Mouse (Mus musculus) embryonic facial prominence, embryonic 13.5 days (tissue): ENCODE results near the gene Metap1d. TPM values are rescaled to one million over a fixed set of nuclear protein-coding genes. Genes with fewer than 3 reads are reported as not detected.

Experiments used
- ATAC-seq: fragments of 200-750 bp; cut with Nextera tagmentation; 2 replicates; pipeline ENCODE4 v1.8.0; 2017; ENCODE audit warnings: low read depth; ENCODE audit not compliant: insufficient number of reproducible peaks, insufficient read depth, low FRiP score, low TSS enrichment
- H3K27ac ChIP-seq: fragments of 300-500 bp; sonication (generic); 2 replicates; pipeline ENCODE4 v1.5.1; 2015; ENCODE audit warnings: moderate library complexity, mild to moderate bottlenecking, inconsistent platforms
- H3K27me3 ChIP-seq: fragments of 300-500 bp; sonication (generic); 2 replicates; pipeline ENCODE4 v1.6.1; 2015; ENCODE audit warnings: mild to moderate bottlenecking, inconsistent platforms
- H3K36me3 ChIP-seq: fragments of 300-500 bp; sonication (generic); 2 replicates; pipeline ENCODE4 v1.6.1; 2015; ENCODE audit warnings: mild to moderate bottlenecking, inconsistent platforms
- H3K4me1 ChIP-seq: fragments of 300-500 bp; sonication (generic); 2 replicates; pipeline ENCODE4 v1.6.1; 2015; ENCODE audit warnings: inconsistent platforms
- H3K4me2 ChIP-seq: fragments of 300-500 bp; sonication (generic); 2 replicates; pipeline ENCODE4 v1.6.1; 2015; ENCODE audit warnings: moderate library complexity, mild to moderate bottlenecking, inconsistent platforms
- H3K4me3 ChIP-seq: fragments of 300-500 bp; sonication (generic); 2 replicates; pipeline ENCODE4 v1.5.1; 2015; ENCODE audit warnings: mild to moderate bottlenecking, inconsistent platforms
- H3K9ac ChIP-seq: fragments of 300-500 bp; sonication (generic); 2 replicates; pipeline ENCODE4 v1.6.1; 2015; ENCODE audit warnings: mild to moderate bottlenecking, inconsistent platforms
- H3K9me3 ChIP-seq: fragments of 300-500 bp; sonication (generic); 2 replicates; pipeline ENCODE4 v1.6.1; 2016; ENCODE audit warnings: inconsistent platforms
- WGBS: fragments of 180-500 bp; shearing (Covaris S2); methylation state at CpG from one replicate; pipeline ENCODE4 v1.1.7; 2015; ENCODE audit warnings: mixed read lengths; 5-methylcytosine and 5-hydroxymethylcytosine counted together
- polyA plus RNA-seq: library from polyadenylated mRNA; unstranded; fragments of >200 nt; fragmentation: Nextera tagmentation; extraction: Ambion mirVana; gene quantifications from 2 replicates; pipeline ENCODE4 v1.2.1, GENCODE M21; 2015

Gene Metap1d
- polyA plus RNA-seq, 1 experiment from 2014 or later, result 51.8 TPM

- Histone ChIP-seq H3K4me3 (no peak overlapping the region), H3K36me3 (no peaks in the 10 kb centered on the region), H3K9ac (0 out of 2 replicates have a peak overlapping the region, but pooled peaks have one; percentile 0), H3K4me1 (peaks cover 45% of the 10 kb centered on the region), H3K27ac (peak overlapping the region; percentile 86), H3K27me3 (no peaks in the 10 kb centered on the region), H3K4me2 (no peak overlapping the region), H3K9me3 (no peaks in the 10 kb centered on the region)
- no peak for ATAC-seq
- 42% methylated on average over 10 of the region's 10 CpGs for WGBS
Observed at GRCm38 (mm10) chr2:71475311-71475710, 22.2 kb downstream of the Metap1d start.

GRCm38 (mm10) chr2:71475760-71476159 lies 22.7 kb downstream of the Metap1d start:
- peak overlapping the region; percentile 86 for H3K27ac ChIP-seq
- WGBS, result 38% methylated on average over 4 of the region's 4 CpGs

GRCm38 (mm10) chr2:71477787-71478186 lies 24.7 kb downstream of the Metap1d start:
- Histone ChIP-seq H3K4me3 (no peak overlapping the region), H3K4me1 (peaks cover 55% of the 10 kb centered on the region), H3K9me3 (no peaks in the 10 kb centered on the region), H3K9ac (no peak overlapping the region), H3K36me3 (no peaks in the 10 kb centered on the region), H3K27me3 (no peaks in the 10 kb centered on the region), H3K27ac (no peak overlapping the region), H3K4me2 (no peak overlapping the region)
- no peak for ATAC-seq

More at GRCm38 (mm10) chr2:71475760-71476159, 22.7 kb downstream of the Metap1d start:
- H3K4me3 ChIP-seq, result no peak overlapping the region
- ATAC-seq, result no peak
- H3K4me2 ChIP-seq, result no peak overlapping the region
- H3K9me3 ChIP-seq, result no peaks in the 10 kb centered on the region
- 0 out of 2 replicates have a peak overlapping the region, but pooled peaks have one; percentile 0 for H3K9ac ChIP-seq
- H3K36me3 ChIP-seq, result no peaks in the 10 kb centered on the region
- peaks cover 46% of the 10 kb centered on the region for H3K4me1 ChIP-seq
- H3K27me3 ChIP-seq, result no peaks in the 10 kb centered on the region

GRCm38 (mm10) chr2:71479917-71480316 lies 26.8 kb downstream of the Metap1d start:
- 6% methylated on average over 7 of the region's 7 CpGs for WGBS
- Histone ChIP-seq H3K4me3 (no peak overlapping the region), H3K4me1 (peaks cover 49% of the 10 kb centered on the region), H3K4me2 (peak overlapping the region; percentile 26; the same call in 1 of the 2 replicates), H3K36me3 (no peaks in the 10 kb centered on the region), H3K27me3 (no peaks in the 10 kb centered on the region), H3K27ac (no peak overlapping the region), H3K9ac (no peak overlapping the region), H3K9me3 (no peaks in the 10 kb centered on the region)
- no peak for ATAC-seq

GRCm38 (mm10) chr2:71481825-71482224 lies 28.7 kb downstream of the Metap1d start:
- Histone ChIP-seq H3K9ac (no peak overlapping the region), H3K4me2 (no peak overlapping the region), H3K27ac (no peak overlapping the region), H3K4me3 (no peak overlapping the region), H3K9me3 (no peaks in the 10 kb centered on the region), H3K36me3 (no peaks in the 10 kb centered on the region), H3K4me1 (peaks cover 31% of the 10 kb centered on the region), H3K27me3 (no peaks in the 10 kb centered on the region)
- no peak for ATAC-seq
- 43% methylated on average over 6 of the region's 6 CpGs for WGBS

GRCm38 (mm10) chr2:71483046-71483716 lies 30.1 kb downstream of the Metap1d start:
- H3K4me2 ChIP-seq, result no peak overlapping the region
- WGBS, result 38% methylated on average over 10 of the region's 10 CpGs
- H3K4me1 ChIP-seq, result peaks cover 30% of the 10 kb centered on the region
- H3K27ac ChIP-seq, result peak overlapping the region; percentile 51
- H3K4me3 ChIP-seq, result no peak overlapping the region
- no peak overlapping the region for H3K9ac ChIP-seq
- H3K9me3 ChIP-seq, result no peaks in the 10 kb centered on the region
- no peaks in the 10 kb centered on the region for H3K36me3 ChIP-seq
- H3K27me3 ChIP-seq, result no peaks in the 10 kb centered on the region
- ATAC-seq, result no peak

GRCm38 (mm10) chr2:71483717-71484066 lies 30.6 kb downstream of the Metap1d start:
- Histone ChIP-seq H3K9me3 (no peaks in the 10 kb centered on the region), H3K27ac (peak overlapping the region; percentile 51), H3K9ac (no peak overlapping the region), H3K4me2 (no peak overlapping the region), H3K36me3 (no peaks in the 10 kb centered on the region), H3K4me1 (peaks cover 30% of the 10 kb centered on the region), H3K27me3 (no peaks in the 10 kb centered on the region), H3K4me3 (no peak overlapping the region)
- no peak for ATAC-seq
- 23% methylated on average over 5 of the region's 5 CpGs for WGBS

GRCm38 (mm10) chr2:71491295-71491694 lies 38.2 kb downstream of the Metap1d start:
- no peaks in the 10 kb centered on the region for H3K27me3 ChIP-seq
- no peak overlapping the region for H3K4me2 ChIP-seq
- H3K9ac ChIP-seq, result no peak overlapping the region
- H3K9me3 ChIP-seq, result no peaks in the 10 kb centered on the region
- no peaks in the 10 kb centered on the region for H3K36me3 ChIP-seq
- no peak overlapping the region for H3K27ac ChIP-seq
- 0 out of 2 replicates have a peak, but pooled peaks cover 6% of the 10 kb centered on the region for H3K4me1 ChIP-seq
- H3K4me3 ChIP-seq, result no peak overlapping the region
- ATAC-seq, result no peak

GRCm38 (mm10) chr2:71493161-71493683 lies 40.1 kb downstream of the Metap1d start:
- no peak for ATAC-seq
- 67% methylated on average over 12 of the region's 12 CpGs for WGBS
- no peak overlapping the region for H3K9ac ChIP-seq
- H3K36me3 ChIP-seq, result no peaks in the 10 kb centered on the region
- H3K9me3 ChIP-seq, result no peaks in the 10 kb centered on the region
- H3K4me3 ChIP-seq, result no peak overlapping the region
- 0 out of 2 replicates have a peak, but pooled peaks cover 9% of the 10 kb centered on the region for H3K4me1 ChIP-seq
- H3K27me3 ChIP-seq, result no peaks in the 10 kb centered on the region
- H3K27ac ChIP-seq, result no peak overlapping the region
- no peak overlapping the region for H3K4me2 ChIP-seq

GRCm38 (mm10) chr2:71494503-71494902 lies 41.4 kb downstream of the Metap1d start:
- H3K9me3 ChIP-seq, result no peaks in the 10 kb centered on the region
- peaks cover 21% of the 10 kb centered on the region for H3K4me1 ChIP-seq
- no peak overlapping the region for H3K27ac ChIP-seq
- no peak overlapping the region for H3K4me3 ChIP-seq
- H3K9ac ChIP-seq, result no peak overlapping the region
- 63% methylated on average over 10 of the region's 10 CpGs for WGBS
- no peaks in the 10 kb centered on the region for H3K36me3 ChIP-seq
- no peak for ATAC-seq
- no peaks in the 10 kb centered on the region for H3K27me3 ChIP-seq
- H3K4me2 ChIP-seq, result no peak overlapping the region

- WGBS, result 32% methylated on average over 4 of the region's 4 CpGs
Observed at GRCm38 (mm10) chr2:71494971-71495370, 41.9 kb downstream of the Metap1d start.

GRCm38 (mm10) chr2:71497175-71497574 lies 44.1 kb downstream of the Metap1d start:
- H3K4me2 ChIP-seq, result no peak overlapping the region
- H3K9ac ChIP-seq, result no peak overlapping the region
- H3K27me3 ChIP-seq, result no peaks in the 10 kb centered on the region
- peaks cover 26% of the 10 kb centered on the region for H3K4me1 ChIP-seq
- H3K36me3 ChIP-seq, result no peaks in the 10 kb centered on the region
- 26% methylated on average over 5 of the region's 5 CpGs for WGBS
- H3K9me3 ChIP-seq, result no peaks in the 10 kb centered on the region
- no peak overlapping the region for H3K4me3 ChIP-seq
- ATAC-seq, result no peak
- H3K27ac ChIP-seq, result 0 out of 2 replicates have a peak overlapping the region, but pooled peaks have one; percentile 8

More at GRCm38 (mm10) chr2:71494971-71495370, 41.9 kb downstream of the Metap1d start:
- Histone ChIP-seq H3K4me1 (peaks cover 24% of the 10 kb centered on the region), H3K9ac (no peak overlapping the region), H3K27ac (no peak overlapping the region), H3K36me3 (no peaks in the 10 kb centered on the region), H3K9me3 (no peaks in the 10 kb centered on the region), H3K27me3 (no peaks in the 10 kb centered on the region), H3K4me3 (no peak overlapping the region), H3K4me2 (no peak overlapping the region)
- ATAC-seq, result no peak
